8 mouse cellular contexts compared by ENCODE assay signal in the genomic region with DNA sequence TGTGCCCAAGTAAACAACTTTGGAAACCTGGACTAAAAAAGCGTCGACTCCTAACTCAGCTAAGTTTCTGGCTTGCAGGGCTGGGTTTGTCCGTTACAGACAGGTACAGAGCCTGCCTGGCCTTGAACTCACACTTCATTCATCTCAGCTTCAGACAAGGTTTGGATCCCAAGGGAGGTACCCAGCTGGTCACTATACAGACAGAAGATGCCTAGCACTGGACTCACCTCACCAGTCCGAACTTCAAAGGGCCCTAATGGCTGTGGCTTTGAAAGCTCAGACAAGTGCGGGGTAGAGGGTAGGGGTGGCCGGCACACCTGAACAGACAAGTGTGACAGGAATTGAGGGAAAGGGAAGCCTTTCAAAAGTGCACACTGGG. TPM values are rescaled to one million over a fixed set of nuclear protein-coding genes. Genes with fewer than 3 reads are reported as not detected.
DNase-seq lines count a peak whose midpoint lies in the region; ATAC-seq and TF ChIP-seq lines count a peak whose summit lies in the region.

No protein-coding gene starts in this region.

- H3K9ac ChIP-seq in embryonic facial prominence, embryonic 11.5 days (replicated peaks; ENCODE audit: low read length), result peak overlapping the region; percentile 91; the same call in 1 of the 2 replicates
- H3K9ac ChIP-seq in hindbrain, embryonic 16.5 days (ENCODE audit: low read depth, low read length), result no peak overlapping the region; the same call in 1 of the 2 replicates

- peaks cover 7% of the 10 kb centered on the region for H3K36me3 ChIP-seq in embryonic facial prominence, embryonic 11.5 days (replicated peaks; ENCODE audit: control insufficient read depth, insufficient read depth, low read depth, low read length)
- H3K36me3 ChIP-seq in hindbrain, embryonic 16.5 days (ENCODE audit: control insufficient read depth, insufficient read depth, low read length), result peaks cover 21% of the 10 kb centered on the region
- peaks cover 5% of the 10 kb centered on the region for H3K36me3 ChIP-seq in myocyte (ENCODE audit: control insufficient read depth, insufficient read depth)

- H3K27ac ChIP-seq in layer of hippocampus, adult 2 months, result peak overlapping the region; percentile 98
- H3K27ac ChIP-seq in embryonic facial prominence, embryonic 11.5 days (replicated peaks; ENCODE audit: low read depth, low read length), result no peak overlapping the region
- no peak overlapping the region for H3K27ac ChIP-seq in hindbrain, embryonic 16.5 days (ENCODE audit: low read depth, low read length)

- no peak for TF ChIP-seq CTCF in layer of hippocampus, adult 2 months (conservative IDR thresholded peaks at IDR 0.05)

- no peak for DNase-seq in layer of hippocampus, adult 2 months (ENCODE audit: low spot score in 2 of 2)
- no peak for DNase-seq in layer of hippocampus, adult 18-20 months (ENCODE audit: low spot score in 2 of 2)
- DNase-seq in embryonic facial prominence, embryonic 11.5 days (ENCODE audit: low spot score), result no peak
- DNase-seq in right cerebral cortex, postnatal 10 days (ENCODE audit: low spot score in 2 of 2), result no peak
- DNase-seq in B cell, adult 2 months, result no peak
- DNase-seq in spleen, postnatal 10 days (ENCODE audit: low spot score in 2 of 2), result no peak

- H3K27me3 ChIP-seq in embryonic facial prominence, embryonic 11.5 days (ENCODE audit: control insufficient read depth, insufficient read depth, low read length), result no peaks in the 10 kb centered on the region
- H3K27me3 ChIP-seq in hindbrain, embryonic 16.5 days (replicated peaks; ENCODE audit: control insufficient read depth, insufficient read depth, low read length), result no peaks in the 10 kb centered on the region
- no peaks in the 10 kb centered on the region for H3K27me3 ChIP-seq in myocyte (ENCODE audit: control insufficient read depth, insufficient read depth, insufficient read length)

- peak overlapping the region; percentile 61 for H3K4me3 ChIP-seq in layer of hippocampus, adult 2 months
- H3K4me3 ChIP-seq in embryonic facial prominence, embryonic 11.5 days (ENCODE audit: low read depth, low read length), result peak overlapping the region; percentile 80
- H3K4me3 ChIP-seq in hindbrain, embryonic 16.5 days (ENCODE audit: low read length), result peak overlapping the region; percentile 64
- H3K4me3 ChIP-seq in myocyte, result peak overlapping the region; percentile 69

- H3K4me2 ChIP-seq in embryonic facial prominence, embryonic 11.5 days (ENCODE audit: low read depth, low read length), result peak overlapping the region; percentile 10; the same call in 1 of the 2 replicates
- peak overlapping the region; percentile 60 for H3K4me2 ChIP-seq in hindbrain, embryonic 16.5 days (ENCODE audit: low read length)
- H3K4me2 ChIP-seq in myocyte (ENCODE audit: low read depth), result peak overlapping the region; percentile 79

- H3K79me2 ChIP-seq in myocyte (ENCODE audit: control insufficient read depth, insufficient read depth), result peaks cover 23% of the 10 kb centered on the region

- no peaks in the 10 kb centered on the region; the same call in 1 of the 2 replicates for H3K4me1 ChIP-seq in embryonic facial prominence, embryonic 11.5 days (ENCODE audit: control insufficient read depth, insufficient read depth, low read length)
- H3K4me1 ChIP-seq in hindbrain, embryonic 16.5 days (ENCODE audit: control insufficient read depth, insufficient read depth, low read depth, low read length), result peaks cover 19% of the 10 kb centered on the region

- no peaks in the 10 kb centered on the region for H3K9me3 ChIP-seq in embryonic facial prominence, embryonic 11.5 days (replicated peaks; ENCODE audit: control insufficient read depth, low read length)
- H3K9me3 ChIP-seq in hindbrain, embryonic 16.5 days (ENCODE audit: control insufficient read depth, low read length), result no peaks in the 10 kb centered on the region

- 32% methylated on average over 6 of the region's 6 CpGs for WGBS in embryonic facial prominence, embryonic 11.5 days
- WGBS in hindbrain, embryonic 16.5 days, result 34% methylated on average over 6 of the region's 6 CpGs

- H3ac ChIP-seq in myocyte (ENCODE audit: control insufficient read depth, insufficient read length), result peak overlapping the region; percentile 86

- TF ChIP-seq POLR2A in myocyte (IDR thresholded peaks at IDR 0.05; ENCODE audit: insufficient read length, low read depth), result no peak

- ATAC-seq in embryonic facial prominence, embryonic 11.5 days (replicated peaks; ENCODE audit: insufficient number of reproducible peaks, low FRiP score, low TSS enrichment, low read depth), result 0 out of 2 replicates have a peak, but pooled peaks have one; percentile 19
- ATAC-seq in hindbrain, embryonic 16.5 days, result peak; percentile 22

TF ChIP-seq in myocyte, 11 proteins besides CTCF, POLR2A, EP300 and RAD21:
- TF ChIP-seq MAX (IDR thresholded peaks at IDR 0.05; ENCODE audit: low read depth) (no peak), REST (IDR thresholded peaks at IDR 0.05; ENCODE audit: insufficient read depth, insufficient read length) (no peak), MYOD1 (IDR thresholded peaks at IDR 0.05; ENCODE audit: control insufficient read depth in 1 of 3, insufficient read length in 2 of 3, low read depth in 2 of 3) (no peak), USF1 (IDR thresholded peaks at IDR 0.05; ENCODE audit: low read depth) (no peak), TCF3 (IDR thresholded peaks at IDR 0.05; ENCODE audit: insufficient read length, low read depth) (no peak), SRF (IDR thresholded peaks at IDR 0.05; ENCODE audit: control insufficient read depth, insufficient read length, low read depth) (no peak), E2F4 (IDR thresholded peaks at IDR 0.05; ENCODE audit: insufficient read depth) (no peak), TCF12 (IDR thresholded peaks at IDR 0.05; ENCODE audit: insufficient read depth, poor library complexity, severe bottlenecking) (no peak), CEBPB (IDR thresholded peaks at IDR 0.05; ENCODE audit: insufficient read depth, poor library complexity, severe bottlenecking) (no peak), MYOG (IDR thresholded peaks at IDR 0.05; ENCODE audit: control insufficient read depth in 1 of 3, insufficient read depth in 1 of 3, insufficient read length in 2 of 3, low read depth in 2 of 3) (no peak), POLR2AphosphoS2 (IDR thresholded peaks at IDR 0.05; ENCODE audit: insufficient read length, low read depth) (no peak)

RNA-seq across cellular contexts. Expression of gene Thap3, which starts 0.3 kb away (rescaled TPM):
- total RNA-seq in layer of hippocampus, adult 2 months (2021), result 10 to 100 TPM; 26.8 to 29.7 TPM
- 10 to 100 TPM; 24.4 to 28.2 TPM for total RNA-seq in layer of hippocampus, adult 18-20 months (2021)
- polyA plus RNA-seq in embryonic facial prominence, embryonic 11.5 days (2014; fragmentation: Nextera tagmentation; extraction: Ambion mirVana), result 22.2 and 22.4 TPM in 2 replicates
- polyA plus RNA-seq in hindbrain, embryonic 16.5 days (2015; fragmentation: Nextera tagmentation; extraction: Ambion mirVana), result 35.4 and 35.7 TPM in 2 replicates
- polyA plus RNA-seq in myocyte (2012; fragmentation: generic; extraction: Trizol), result 46.4 TPM

RNA-seq across cellular contexts. Expression of gene Phf13, which starts 7.0 kb away (rescaled TPM):
- total RNA-seq in layer of hippocampus, adult 2 months (2021), result 10 to 100 TPM; 10.5 to 10.8 TPM
- 10 to 100 TPM; 12.6 to 12.8 TPM for total RNA-seq in layer of hippocampus, adult 18-20 months (2021)
- 23.1 and 25.8 TPM in 2 replicates for polyA plus RNA-seq in embryonic facial prominence, embryonic 11.5 days (2014; fragmentation: Nextera tagmentation; extraction: Ambion mirVana)
- 21.3 and 24.8 TPM in 2 replicates for polyA plus RNA-seq in hindbrain, embryonic 16.5 days (2015; fragmentation: Nextera tagmentation; extraction: Ambion mirVana)
- polyA plus RNA-seq in myocyte (2012; fragmentation: generic; extraction: Trizol), result 13.5 TPM

RNA-seq across cellular contexts. Expression of gene Klhl21, which starts 19.5 kb away (rescaled TPM):
- 10 to 100 TPM; 19.4 to 23.2 TPM for total RNA-seq in layer of hippocampus, adult 2 months (2021)
- total RNA-seq in layer of hippocampus, adult 18-20 months (2021), result 10 to 100 TPM; 22.2 to 24.4 TPM
- polyA plus RNA-seq in embryonic facial prominence, embryonic 11.5 days (2014; fragmentation: Nextera tagmentation; extraction: Ambion mirVana), result 3.2 TPM in 2 replicates
- 4.7 and 5.0 TPM in 2 replicates for polyA plus RNA-seq in hindbrain, embryonic 16.5 days (2015; fragmentation: Nextera tagmentation; extraction: Ambion mirVana)
- 25.8 TPM for polyA plus RNA-seq in myocyte (2012; fragmentation: generic; extraction: Trizol)

RNA-seq across cellular contexts. Expression of gene Zbtb48, which starts 38.4 kb away (rescaled TPM):
- 10 to 100 TPM; 12.7 to 16.9 TPM for total RNA-seq in layer of hippocampus, adult 2 months (2021)
- 10 to 100 TPM; 11.2 to 12.8 TPM for total RNA-seq in layer of hippocampus, adult 18-20 months (2021)
- 21.1 and 21.5 TPM in 2 replicates for polyA plus RNA-seq in embryonic facial prominence, embryonic 11.5 days (2014; fragmentation: Nextera tagmentation; extraction: Ambion mirVana)
- 18.1 and 20.9 TPM in 2 replicates for polyA plus RNA-seq in hindbrain, embryonic 16.5 days (2015; fragmentation: Nextera tagmentation; extraction: Ambion mirVana)
- polyA plus RNA-seq in myocyte (2012; fragmentation: generic; extraction: Trizol), result 7.2 TPM

RNA-seq across cellular contexts. Expression of gene Tas1r1, which starts 49.3 kb away (rescaled TPM):
- total RNA-seq in layer of hippocampus, adult 2 months (2021), result under 1 TPM; 0.69 to 0.76 TPM
- total RNA-seq in layer of hippocampus, adult 18-20 months (2021), result under 1 TPM; 0.41 to 0.64 TPM
- 0.25 and 0.55 TPM in 2 replicates for polyA plus RNA-seq in embryonic facial prominence, embryonic 11.5 days (2014; fragmentation: Nextera tagmentation; extraction: Ambion mirVana)
- polyA plus RNA-seq in hindbrain, embryonic 16.5 days (2015; fragmentation: Nextera tagmentation; extraction: Ambion mirVana), result 1.9 and 2.0 TPM in 2 replicates
- 14.7 TPM for polyA plus RNA-seq in myocyte (2012; fragmentation: generic; extraction: Trizol)

Comparison
In these comparisons a context has a peak if more than half of its experiments do, and no peak if none do; other contexts are left out.
1. H3K4me2 ChIP-seq: peak in every context shown above with its lines; median percentile 79 in myocyte; 60 in hindbrain, embryonic 16.5 days; 10 in embryonic facial prominence, embryonic 11.5 days.